Mouse (Mus musculus): ENCODE data around the gene Mthfd1l.

The Mthfd1l gene

GRCm38 (mm10) chr10:3978792-3979488 is 6.0 kb downstream of the Mthfd1l start:
- no peak for DNase-seq

GRCm38 (mm10) chr10:3980231-3980630 is 7.3 kb downstream of the Mthfd1l start:
- no peak for DNase-seq

DNA sequence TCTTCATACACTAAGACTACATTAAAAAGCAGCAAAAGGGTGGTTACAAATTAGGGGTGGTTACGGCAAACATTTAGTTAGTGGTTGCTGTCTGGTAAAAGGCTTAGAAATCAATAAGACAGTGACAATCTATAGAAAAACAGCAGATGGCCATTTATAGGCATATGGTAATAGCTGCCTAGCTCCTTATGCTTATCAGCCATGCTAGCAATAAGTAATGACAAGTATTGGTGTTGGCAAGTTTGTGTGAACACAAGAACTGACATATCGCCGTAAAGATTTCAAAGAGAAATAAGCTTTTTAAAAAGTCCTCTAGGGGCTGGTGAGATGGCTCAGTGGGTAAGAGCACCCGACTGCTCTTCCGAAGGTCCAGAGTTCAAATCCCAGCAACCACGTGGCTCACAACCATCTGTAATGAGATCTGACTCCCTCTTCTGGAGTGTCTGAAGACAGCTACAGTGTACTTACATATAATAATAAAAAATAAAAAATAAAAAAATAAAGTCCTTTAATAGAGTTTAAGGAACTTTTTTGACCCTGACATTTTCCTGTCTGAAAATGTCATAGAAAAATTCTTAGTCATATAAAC is 17.5 kb downstream of the Mthfd1l start:
- no peak for DNase-seq

GRCm38 (mm10) chr10:3993365-3994102 is 20.6 kb downstream of the Mthfd1l start:
- DNase-seq, result no peak

- DNase-seq, result no peak
These were observed 22.4 kb downstream of the Mthfd1l start for GRCm38 (mm10) chr10:3995277-3995676.

GRCm38 (mm10) chr10:3996170-3996876 is 23.4 kb downstream of the Mthfd1l start:
- DNase-seq, result peak; percentile 47 to 68

DNA sequence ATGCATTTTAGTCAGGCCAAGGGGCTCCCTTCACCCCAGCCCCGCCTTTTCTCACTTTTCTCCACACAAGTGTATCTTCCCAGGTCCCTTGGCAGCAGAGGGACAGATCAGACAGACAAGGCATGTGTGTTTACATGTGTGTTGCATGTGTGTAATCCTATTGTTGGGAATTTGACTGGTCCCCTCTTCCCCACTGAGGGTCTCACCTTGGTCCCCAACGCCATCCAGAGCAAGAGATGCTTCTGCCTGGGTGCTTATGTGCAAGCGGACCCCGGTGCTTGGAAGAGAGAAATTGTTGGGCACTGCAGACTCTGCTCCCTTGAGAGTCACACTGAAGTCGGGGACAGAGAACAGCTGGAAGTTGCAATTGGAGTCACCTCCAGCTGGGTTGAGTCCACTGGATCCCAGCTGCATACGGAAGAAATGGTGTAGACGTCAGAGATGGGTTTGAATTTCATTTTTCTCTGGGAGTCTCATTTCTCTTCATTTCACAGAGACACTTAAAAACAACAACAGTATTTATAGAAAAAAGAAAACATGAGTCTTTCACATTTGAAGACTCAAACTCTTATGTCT is 25.0 kb downstream of the Mthfd1l start:
- DNase-seq, result no peak

DNA sequence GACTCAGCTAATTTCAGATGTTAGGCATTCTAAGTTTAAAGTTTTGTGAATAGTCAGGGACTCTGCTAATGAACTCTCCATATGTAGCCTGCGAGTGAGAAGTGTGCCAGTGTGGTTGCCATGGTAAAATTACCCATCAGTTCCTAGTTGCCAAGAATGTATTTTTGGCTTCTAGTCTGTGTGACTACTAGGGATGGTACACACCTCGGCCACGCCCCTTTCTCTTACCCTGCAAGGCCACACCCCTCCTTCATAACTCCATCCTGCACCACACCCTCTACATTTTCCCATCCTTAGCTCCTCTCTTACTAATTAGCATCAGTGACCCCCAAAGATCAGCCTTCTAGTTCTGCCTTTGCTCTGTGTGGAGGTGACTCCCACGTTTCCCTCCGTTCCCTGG is 29.8 kb downstream of the Mthfd1l start:
- no peak for DNase-seq

GRCm38 (mm10) chr10:4005191-4005590 is 32.3 kb downstream of the Mthfd1l start:
- no peak for DNase-seq

- DNase-seq, result no peak
These were observed 33.5 kb downstream of the Mthfd1l start for GRCm38 (mm10) chr10:4006296-4007015.

GRCm38 (mm10) chr10:4022628-4023303 is 49.8 kb downstream of the Mthfd1l start:
- no peak for DNase-seq

GRCm38 (mm10) chr10:4026616-4027015 is 53.7 kb downstream of the Mthfd1l start:
- peak in 1 of 2 experiments; percentile 25 for DNase-seq

- peak; percentile 33 to 70 for DNase-seq
These were observed 54.5 kb downstream of the Mthfd1l start for GRCm38 (mm10) chr10:4027466-4027865.

DNA sequence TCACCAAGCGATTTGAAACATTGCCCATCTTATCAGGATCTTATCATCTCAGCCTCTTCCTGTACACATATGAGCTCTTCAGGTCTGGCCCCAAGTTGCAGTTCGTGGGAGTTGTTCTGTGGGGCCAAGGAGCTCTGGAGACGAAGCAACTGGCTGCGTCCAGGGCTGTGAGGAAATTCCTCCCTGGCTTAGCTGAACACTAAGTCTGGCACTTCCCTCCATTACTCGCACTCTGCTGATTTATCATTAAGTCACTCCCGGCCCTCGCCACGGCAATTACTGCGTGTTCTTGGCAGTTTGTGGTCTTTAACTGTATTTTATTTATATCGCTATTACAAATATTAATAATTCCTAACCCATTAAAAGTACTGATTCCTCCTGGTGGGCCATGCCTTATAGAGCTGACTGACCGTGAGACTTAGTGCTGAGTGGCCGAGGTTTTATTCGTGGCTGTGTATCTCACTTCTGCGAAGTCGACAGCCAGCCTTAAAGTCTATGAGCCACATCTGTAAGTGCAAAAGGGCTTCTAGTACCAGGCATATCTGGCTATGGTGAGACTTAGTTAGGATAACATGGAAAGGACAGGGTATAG is 56.0 kb downstream of the Mthfd1l start:
- peak; percentile 52 to 66 for DNase-seq

- no peak for DNase-seq
These were observed 60.8 kb downstream of the Mthfd1l start for GRCm38 (mm10) chr10:4033761-4034160.

- DNase-seq, result no peak
These were observed 63.6 kb downstream of the Mthfd1l start for GRCm38 (mm10) chr10:4036476-4036875.

DNA sequence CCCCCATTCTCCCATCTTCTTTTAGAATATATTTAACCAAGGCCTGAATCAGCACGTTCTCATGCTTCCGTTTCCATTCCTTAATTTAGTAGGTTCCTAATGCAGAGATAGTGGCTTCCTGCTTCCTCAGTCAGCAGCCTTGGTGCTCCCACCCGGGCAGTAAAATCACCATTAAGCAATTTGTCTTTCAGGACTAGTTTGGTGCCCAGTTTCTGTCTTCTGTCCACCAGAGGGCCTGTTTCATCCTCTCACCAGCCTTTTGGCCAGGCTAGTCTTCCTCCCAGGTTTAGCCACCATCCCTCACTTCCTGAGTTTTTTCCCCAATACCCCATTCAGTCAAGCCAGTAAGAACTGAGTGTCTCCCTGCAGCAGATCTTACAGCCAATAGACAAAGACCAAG is 64.1 kb downstream of the Mthfd1l start:
- DNase-seq, result peak in 1 of 2 experiments; percentile 21

DNA sequence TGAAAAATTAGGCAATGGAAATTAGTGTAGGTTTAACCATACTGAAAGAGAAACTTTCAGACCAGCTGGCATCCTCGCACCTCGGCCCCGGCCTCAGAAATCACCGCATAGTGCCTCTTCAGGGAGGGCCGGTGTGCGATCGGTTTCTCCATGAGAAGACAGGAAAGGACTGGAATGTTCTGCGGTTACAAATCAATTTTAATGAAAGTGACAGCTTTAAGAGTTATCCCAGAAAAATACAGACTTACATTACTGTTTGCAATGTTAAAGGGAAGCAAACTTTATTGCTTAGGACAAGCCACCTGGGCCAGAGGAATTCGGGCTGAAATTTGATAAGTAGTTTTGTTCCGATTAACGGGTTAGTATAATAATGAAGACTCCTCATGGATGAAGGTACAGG is 65.7 kb downstream of the Mthfd1l start:
- no peak for DNase-seq

DNA sequence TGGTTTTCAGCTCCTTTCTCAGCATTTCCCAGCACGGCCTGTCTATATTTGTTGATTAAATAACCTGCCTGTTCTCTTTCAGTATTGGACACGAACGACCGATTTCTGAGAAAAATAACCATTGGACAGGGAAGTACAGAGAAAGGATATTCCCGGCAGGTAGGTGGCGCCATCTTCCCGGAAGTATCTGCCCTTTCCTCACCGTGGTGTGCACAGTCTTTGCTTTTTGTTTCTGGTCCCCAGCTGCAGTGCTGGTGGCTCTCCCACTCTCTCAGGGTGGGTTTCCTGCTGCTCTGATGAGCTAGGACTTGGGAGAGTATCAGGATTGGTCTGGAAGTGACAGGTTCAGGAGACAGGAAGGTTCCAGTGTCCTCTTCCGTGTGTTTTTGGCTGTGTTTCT is 68.8 kb downstream of the Mthfd1l start:
- DNase-seq, result peak; percentile 39 to 43

- no peak for DNase-seq
These were observed 71.5 kb downstream of the Mthfd1l start for GRCm38 (mm10) chr10:4044421-4044820.

GRCm38 (mm10) chr10:4046496-4046895 is 73.6 kb downstream of the Mthfd1l start:
- no peak for DNase-seq
